Mouse (Mus musculus) ES-E14 (cell line): ENCODE data around the gene Gtsf2.

ENCODE experiments used
- CHD2 ChIP-seq: IDR thresholded peaks from 2 replicates; pipeline ENCODE4 v1.6.1; 2014; ENCODE audit warnings: mild to moderate bottlenecking, low read depth, low read length, inconsistent platforms
- HCFC1 ChIP-seq: IDR thresholded peaks from 2 replicates; pipeline ENCODE4 v1.6.1; 2012; ENCODE audit warnings: low read length, inconsistent platforms, borderline replicate concordance; ENCODE audit not compliant: insufficient read depth
- ZC3H11A ChIP-seq: IDR thresholded peaks from 2 replicates; pipeline ENCODE4 v1.6.1; 2012; ENCODE audit warnings: low read depth, mild to moderate bottlenecking, inconsistent platforms, low read length, borderline replicate concordance
- ZNF384 ChIP-seq: IDR thresholded peaks from 2 replicates; pipeline ENCODE4 v1.6.1; 2012; ENCODE audit warnings: low read depth, low read length, inconsistent platforms

DNA sequence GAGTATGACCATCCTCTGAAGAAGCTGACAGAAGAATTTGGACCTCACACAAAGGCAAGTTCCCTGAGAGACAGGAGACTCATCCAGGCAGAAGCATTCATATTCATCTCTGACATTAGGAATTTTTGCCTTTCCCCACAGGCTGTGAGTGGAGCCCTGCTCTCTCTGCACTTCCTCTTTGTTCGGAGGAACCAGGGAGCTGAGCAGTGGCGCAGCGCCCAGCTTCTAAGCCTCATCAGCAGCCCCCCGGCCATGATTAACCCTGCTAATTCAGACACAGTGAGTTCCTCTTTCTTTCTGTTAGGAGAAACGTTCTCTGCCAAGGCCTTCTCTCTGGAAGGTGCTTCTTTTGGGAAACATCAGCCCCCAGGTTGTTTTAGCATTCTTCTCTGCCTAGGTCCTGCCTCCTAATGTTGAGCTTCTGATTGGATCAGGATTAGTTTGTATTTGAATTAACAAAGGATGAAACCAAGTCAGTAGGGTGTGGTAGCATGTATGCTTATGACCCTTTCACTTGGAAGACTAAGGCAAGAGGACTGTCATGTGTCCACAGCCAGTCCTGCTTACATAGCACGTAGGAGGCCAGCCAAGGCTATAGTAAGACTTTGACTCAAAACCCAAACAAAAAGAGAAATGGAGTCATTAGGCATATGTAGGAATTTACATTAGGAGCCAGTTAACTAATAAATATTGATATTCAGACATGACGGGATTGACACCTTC is 14.4 kb upstream of the Gtsf2 start:
- TF ChIP-seq HCFC1 (no peak), ZNF384 (no peak), CHD2 (no peak), ZC3H11A (no peak)
